In the genomic region with DNA sequence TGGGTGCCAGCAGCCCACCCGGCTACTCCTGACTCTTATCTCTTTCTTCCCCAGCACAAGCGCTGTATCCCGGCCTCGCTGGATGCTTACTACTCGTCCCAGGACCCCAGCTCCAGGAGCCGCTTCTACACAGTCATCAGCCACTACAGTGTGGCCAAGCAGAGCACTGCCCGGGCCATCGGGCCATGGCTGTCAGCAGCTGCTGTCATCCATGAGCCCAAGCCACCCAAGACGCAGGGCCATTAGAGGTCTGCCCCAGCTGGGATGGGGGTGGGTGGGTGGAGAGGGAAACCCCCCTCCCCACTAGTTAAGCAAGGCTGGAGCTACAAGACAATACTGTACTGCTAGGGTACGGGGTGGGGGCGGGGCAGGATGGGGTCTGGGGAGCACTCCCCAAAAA, we compare ENCODE assay signal across 17 mouse cellular contexts. TPM values are rescaled to one million over a fixed set of nuclear protein-coding genes. Genes with fewer than 3 reads are reported as not detected.
A peak's percentile ranks its signal among the peaks of the same experiment; 100 is the strongest.
DNase-seq lines count a peak whose midpoint lies in the region; ATAC-seq lines count a peak whose summit lies in the region.
"Had no signal": no experiment of that assay in that cellular context is flagged by ENCODE, and none has a peak within 500 bp of the region (broad histone marks: within the 10 kb centered on the region; RNA-seq: fewer than 3 reads in every experiment).

No protein-coding gene starts in this region.

- peaks cover 26% of the 10 kb centered on the region for H3K36me3 ChIP-seq in hindbrain, embryonic 10.5 days
- peaks cover 33% of the 10 kb centered on the region for H3K36me3 ChIP-seq in midbrain, embryonic 10.5 days
- peaks cover 57% of the 10 kb centered on the region for H3K36me3 ChIP-seq in neural tube, embryonic 13.5 days
- H3K36me3 ChIP-seq in intestine, embryonic 16.5 days (ENCODE audit: control insufficient read depth, insufficient read depth, low read length): no peaks in the 10 kb centered on the region
- H3K36me3 ChIP-seq: embryonic facial prominence, embryonic 15.5 days; heart, embryonic 15.5 days; liver, embryonic 13.5 days had no signal

- DNase-seq in embryo, embryonic 11 days: peak; percentile 19
- DNase-seq in embryo, embryonic 9.5 days (ENCODE audit: extremely low spot score): no peak
- DNase-seq in hindbrain, embryonic 10.5 days (ENCODE audit: low spot score): peak; percentile 46
- DNase-seq in midbrain, embryonic 10.5 days (ENCODE audit: low spot score): no peak
- DNase-seq in gastrocnemius, postnatal 4 days (ENCODE audit: low spot score in 2 of 2): no peak
- no peak for DNase-seq in lung, postnatal 25 days (ENCODE audit: low spot score)
- DNase-seq: adrenal gland, adult 8-10 months; cerebellum, adult 2 months; gastrocnemius, postnatal 14 days; layer of hippocampus, adult 9-11 months; liver, embryonic 13.5 days; right cerebral cortex, postnatal 14 days had no signal

- no peak overlapping the region for H3K4me3 ChIP-seq in hindbrain, embryonic 10.5 days
- H3K4me3 ChIP-seq in midbrain, embryonic 10.5 days: 0 out of 2 replicates have a peak overlapping the region, but pooled peaks have one; percentile 9
- H3K4me3 ChIP-seq in neural tube, embryonic 13.5 days: no peak overlapping the region
- H3K4me3 ChIP-seq in intestine, embryonic 16.5 days (ENCODE audit: low read length): no peak overlapping the region
- H3K4me3 ChIP-seq: embryonic facial prominence, embryonic 15.5 days; heart, embryonic 15.5 days; liver, embryonic 13.5 days had no signal

- peak; percentile 40; the same call in 1 of the 2 replicates for ATAC-seq in neural tube, embryonic 13.5 days (ENCODE audit: low read depth)
- ATAC-seq in intestine, embryonic 16.5 days: no peak

- H3K4me1 ChIP-seq in hindbrain, embryonic 10.5 days (replicated peaks): peaks cover 15% of the 10 kb centered on the region
- peaks cover 27% of the 10 kb centered on the region for H3K4me1 ChIP-seq in midbrain, embryonic 10.5 days
- H3K4me1 ChIP-seq in neural tube, embryonic 13.5 days (replicated peaks): peaks cover 27% of the 10 kb centered on the region
- no peaks in the 10 kb centered on the region for H3K4me1 ChIP-seq in intestine, embryonic 16.5 days (ENCODE audit: control insufficient read depth, insufficient read depth, low read length)
- H3K4me1 ChIP-seq: liver, embryonic 13.5 days had no signal

- WGBS in hindbrain, embryonic 10.5 days: 69% methylated on average over 11 of the region's 11 CpGs
- WGBS in midbrain, embryonic 10.5 days: 82% methylated on average over 11 of the region's 11 CpGs
- 61% methylated on average over 11 of the region's 11 CpGs for WGBS in neural tube, embryonic 13.5 days
- 80% methylated on average over 11 of the region's 11 CpGs for WGBS in intestine, embryonic 16.5 days

- H3K9ac ChIP-seq in neural tube, embryonic 13.5 days: peak overlapping the region; percentile 35; the same call in 1 of the 2 replicates
- H3K9ac ChIP-seq in intestine, embryonic 16.5 days (ENCODE audit: low read depth, low read length): no peak overlapping the region
- H3K9ac ChIP-seq: embryonic facial prominence, embryonic 15.5 days; heart, embryonic 15.5 days; liver, embryonic 13.5 days had no signal

- no peaks in the 10 kb centered on the region for H3K9me3 ChIP-seq in hindbrain, embryonic 10.5 days
- no peaks in the 10 kb centered on the region for H3K9me3 ChIP-seq in midbrain, embryonic 10.5 days (replicated peaks)
- no peaks in the 10 kb centered on the region for H3K9me3 ChIP-seq in neural tube, embryonic 13.5 days
- H3K9me3 ChIP-seq in intestine, embryonic 16.5 days (ENCODE audit: control insufficient read depth, low read length): no peaks in the 10 kb centered on the region
- H3K9me3 ChIP-seq: embryonic facial prominence, embryonic 15.5 days; heart, embryonic 15.5 days; liver, embryonic 13.5 days had no signal

- H3K4me2 ChIP-seq in neural tube, embryonic 13.5 days: no peak overlapping the region
- no peak overlapping the region for H3K4me2 ChIP-seq in intestine, embryonic 16.5 days (ENCODE audit: low read depth, low read length)
- H3K4me2 ChIP-seq: embryonic facial prominence, embryonic 15.5 days; heart, embryonic 15.5 days; liver, embryonic 13.5 days had no signal

- no peaks in the 10 kb centered on the region for H3K27me3 ChIP-seq in hindbrain, embryonic 10.5 days (ENCODE audit: insufficient read depth, poor library complexity, severe bottlenecking)
- no peaks in the 10 kb centered on the region for H3K27me3 ChIP-seq in midbrain, embryonic 10.5 days (ENCODE audit: low read depth, poor library complexity, severe bottlenecking)
- no peaks in the 10 kb centered on the region for H3K27me3 ChIP-seq in neural tube, embryonic 13.5 days
- H3K27me3 ChIP-seq in intestine, embryonic 16.5 days (replicated peaks; ENCODE audit: control insufficient read depth, insufficient read depth, low read length): no peaks in the 10 kb centered on the region
- H3K27me3 ChIP-seq: embryonic facial prominence, embryonic 15.5 days; heart, embryonic 15.5 days; liver, embryonic 13.5 days had no signal

- peak overlapping the region; percentile 77 for H3K27ac ChIP-seq in hindbrain, embryonic 10.5 days
- H3K27ac ChIP-seq in midbrain, embryonic 10.5 days (replicated peaks): peak overlapping the region; percentile 77
- H3K27ac ChIP-seq in neural tube, embryonic 13.5 days (replicated peaks): peak overlapping the region; percentile 34; the same call in 1 of the 2 replicates
- H3K27ac ChIP-seq in intestine, embryonic 16.5 days (ENCODE audit: low read length): no peak overlapping the region
- H3K27ac ChIP-seq: embryonic facial prominence, embryonic 15.5 days; heart, embryonic 15.5 days; kidney, postnatal 0 days; liver, embryonic 13.5 days had no signal

RNA-seq across cellular contexts. Expression of a gene that starts 57.1 kb away (rescaled TPM):
- polyA plus RNA-seq in hindbrain, embryonic 10.5 days (2016; fragmentation: Nextera tagmentation; extraction: Ambion mirVana): 26.5 and 76.8 TPM in 2 replicates
- polyA plus RNA-seq in midbrain, embryonic 10.5 days (2016; fragmentation: Nextera tagmentation; extraction: Ambion mirVana): 25.7 and 51.3 TPM in 2 replicates
- polyA plus RNA-seq in neural tube, embryonic 13.5 days (2015; fragmentation: Nextera tagmentation; extraction: Ambion mirVana): 356 and 366 TPM in 2 replicates
- 1 to 10 TPM; 3.3 to 3.9 TPM for total RNA-seq in gastrocnemius, postnatal 4 days (2021)
- polyA plus RNA-seq in intestine, embryonic 16.5 days (2015; fragmentation: Nextera tagmentation; extraction: Ambion mirVana): 9.3 and 9.9 TPM in 2 replicates

Comparison
In these comparisons a context has a peak if more than half of its experiments do, and no peak if none do; other contexts are left out.
1. DNase-seq: peak in embryo, embryonic 11 days (single experiment) and hindbrain, embryonic 10.5 days (single experiment); none in embryo, embryonic 9.5 days (single experiment), midbrain, embryonic 10.5 days (single experiment), gastrocnemius, postnatal 4 days (0 of 2) and lung, postnatal 25 days (single experiment).